Mouse (Mus musculus): ENCODE measurements around the gene Traf3ip3.
A peak's percentile ranks its signal among the peaks of the same experiment; 100 is the strongest.

The Traf3ip3 gene

DNA sequence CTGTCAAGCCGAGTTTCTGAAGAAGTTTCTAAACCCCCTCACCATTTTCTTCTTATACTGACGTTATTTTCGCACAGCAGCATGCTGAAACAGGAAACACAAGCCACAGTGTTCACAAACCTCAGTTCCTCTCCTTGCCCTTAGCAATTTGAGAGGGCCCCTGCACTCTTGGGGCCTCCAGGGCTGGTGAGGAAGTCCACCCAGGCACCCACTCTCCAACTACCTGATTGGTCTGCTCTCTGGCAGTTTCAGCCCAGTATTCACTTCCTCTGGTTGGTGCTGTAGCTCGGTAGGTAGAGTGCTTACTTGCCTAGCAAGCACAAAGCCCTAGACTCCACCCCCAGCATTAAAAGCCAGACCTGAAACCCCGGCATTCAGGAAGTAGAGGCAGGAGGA lies at the start of gene Traf3ip3:
Gene Traf3ip3, minus strand, starts transcription at position 321 of the 396 bp plus-strand sequence.
- peak; percentile 87 for DNase-seq

DNA sequence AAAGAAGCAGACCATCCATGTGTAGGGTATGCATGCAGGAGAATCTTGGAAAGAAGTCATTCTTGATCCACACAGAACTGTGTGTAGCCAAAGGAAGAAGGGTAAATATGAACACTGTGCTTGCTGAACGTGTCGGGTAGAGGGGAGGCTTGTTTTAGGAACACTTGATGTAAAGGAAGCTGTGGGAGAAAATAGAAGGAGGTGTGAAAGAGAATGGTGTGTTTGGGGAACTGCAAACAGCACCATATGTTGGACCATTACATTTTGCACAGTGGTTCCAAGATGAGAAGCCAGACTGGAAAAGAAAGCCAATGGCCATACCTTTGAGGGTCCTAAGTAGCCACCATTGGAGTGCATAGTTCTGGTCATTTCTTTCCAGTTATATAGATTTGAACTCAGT lies 48.5 kb upstream of the Traf3ip3 start:
- DNase-seq, result no peak

DNA sequence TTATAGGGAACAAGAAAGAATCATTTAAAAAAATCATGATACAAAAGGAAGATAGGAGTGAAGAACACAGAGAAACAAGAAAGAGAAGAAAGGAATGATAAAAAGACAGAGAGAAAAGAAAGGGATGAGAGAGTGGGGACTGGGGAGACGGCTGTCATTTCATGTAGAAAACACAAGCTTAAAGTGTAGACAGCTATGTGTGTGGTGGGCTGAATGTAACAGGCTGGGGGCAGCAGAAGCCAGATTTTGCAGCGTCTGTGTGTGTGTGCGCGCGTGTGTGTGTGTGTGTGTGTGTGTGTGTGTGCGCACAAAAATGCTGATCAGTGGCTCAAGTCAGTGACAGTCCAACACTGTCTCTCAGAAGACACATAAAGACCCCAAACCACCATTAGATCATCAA lies 42.7 kb upstream of the Traf3ip3 start:
- no peak for DNase-seq

DNA sequence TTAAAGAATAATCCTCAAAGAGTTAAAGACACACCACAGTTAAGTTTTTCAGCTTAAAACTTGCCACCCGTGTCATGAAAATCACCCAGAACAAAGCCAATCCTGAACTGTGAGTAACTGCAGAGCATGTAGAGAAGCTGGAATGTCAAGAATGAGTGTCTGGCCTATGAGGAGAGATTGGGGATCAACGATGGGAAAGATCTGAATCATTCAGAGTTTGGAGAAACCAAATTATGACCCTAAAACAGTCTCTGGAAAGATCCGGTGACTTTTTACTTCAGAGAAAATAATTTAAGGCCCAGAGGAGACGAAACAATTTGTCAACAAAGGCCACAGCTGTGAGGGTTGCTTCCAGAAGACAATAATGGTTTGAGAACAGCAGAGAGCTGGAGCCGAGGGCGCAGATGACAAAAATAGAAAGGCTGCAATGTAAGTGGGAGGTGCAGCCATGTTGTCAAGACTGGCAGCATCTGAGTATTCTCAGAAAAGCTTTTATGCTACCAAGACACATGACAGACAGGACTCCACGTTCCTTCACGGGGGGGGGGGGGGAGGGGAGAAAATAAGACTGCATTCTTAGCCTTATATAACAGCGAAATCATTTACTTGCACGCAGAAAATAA lies 42.2 kb upstream of the Traf3ip3 start:
- no peak for DNase-seq

DNA sequence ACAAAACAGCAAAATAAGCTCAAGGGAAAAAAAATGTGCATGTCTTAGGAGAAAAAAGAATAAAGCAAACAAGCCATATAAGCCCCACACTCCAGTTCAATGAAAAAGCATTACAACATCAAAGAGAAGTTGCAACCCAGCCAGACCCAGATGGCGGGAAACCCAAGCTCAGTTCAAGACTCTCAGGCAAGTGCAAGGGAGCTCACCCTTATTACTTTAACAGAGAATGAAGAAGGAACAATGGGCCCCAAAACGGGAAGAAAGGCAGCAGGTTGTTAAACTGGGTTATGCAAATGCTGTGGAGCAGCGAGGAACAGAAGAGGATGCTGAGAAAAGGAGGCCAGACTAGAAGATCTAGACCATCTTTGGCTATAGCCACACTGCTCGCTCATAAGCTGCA lies 41.4 kb upstream of the Traf3ip3 start:
- DNase-seq, result no peak

DNA sequence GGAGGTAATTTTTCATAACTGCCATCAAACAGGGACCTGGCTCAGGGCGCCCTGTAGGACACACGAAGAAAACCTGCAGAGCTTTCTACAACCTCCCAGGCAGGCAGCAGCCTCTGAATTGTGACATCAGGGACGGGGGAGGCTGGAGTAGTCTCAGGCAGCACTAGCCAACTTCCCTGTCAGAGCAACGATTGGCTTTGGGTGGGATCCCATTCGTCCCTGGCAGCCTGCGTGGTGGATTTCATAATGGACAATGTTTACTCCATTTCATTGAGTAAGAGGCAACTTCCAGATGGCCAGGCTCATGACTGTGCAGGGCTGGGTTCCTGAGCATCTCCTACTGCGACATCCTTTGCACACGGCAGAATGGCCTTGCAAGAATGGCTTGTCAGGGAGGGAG lies 40.7 kb upstream of the Traf3ip3 start:
- no peak for DNase-seq

DNA sequence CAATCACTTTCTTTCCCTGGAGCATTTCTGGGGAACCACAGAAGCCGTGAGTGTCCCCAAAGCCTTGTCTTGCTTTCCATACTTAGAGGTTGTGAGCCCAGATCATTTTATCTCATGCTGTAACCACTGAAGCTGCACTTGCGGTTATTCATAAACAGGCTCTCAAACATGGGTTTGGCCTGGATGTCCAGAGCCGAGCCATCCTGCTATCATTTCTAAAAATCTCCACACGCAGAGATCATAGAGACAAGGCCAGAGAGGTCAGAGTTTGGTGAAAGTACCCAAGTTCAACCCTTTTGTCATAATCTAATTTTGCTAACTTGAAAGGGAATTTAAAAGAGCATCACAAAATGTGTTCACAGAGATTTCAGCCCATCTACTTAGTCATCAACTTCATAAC lies 39.9 kb upstream of the Traf3ip3 start:
- DNase-seq, result no peak

DNA sequence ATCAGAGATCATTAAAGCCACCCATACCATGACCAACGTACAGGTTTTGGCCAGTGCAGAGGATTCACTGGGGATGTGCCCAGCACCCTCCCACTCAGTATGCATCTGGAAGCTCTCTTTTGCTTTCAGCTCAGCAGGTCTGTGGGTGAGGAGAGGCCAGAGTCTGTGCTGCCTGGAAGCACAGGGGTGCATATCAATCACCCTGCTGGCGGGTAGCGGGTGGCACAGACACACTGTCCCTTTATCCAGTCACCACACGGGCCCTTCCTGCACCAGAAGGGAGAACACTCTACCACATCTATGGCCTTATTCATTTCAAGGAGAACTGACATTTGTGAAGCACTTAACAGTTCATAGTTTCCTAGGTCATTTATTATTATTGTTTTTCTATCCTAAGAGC lies 36.9 kb upstream of the Traf3ip3 start:
- DNase-seq, result no peak

DNA sequence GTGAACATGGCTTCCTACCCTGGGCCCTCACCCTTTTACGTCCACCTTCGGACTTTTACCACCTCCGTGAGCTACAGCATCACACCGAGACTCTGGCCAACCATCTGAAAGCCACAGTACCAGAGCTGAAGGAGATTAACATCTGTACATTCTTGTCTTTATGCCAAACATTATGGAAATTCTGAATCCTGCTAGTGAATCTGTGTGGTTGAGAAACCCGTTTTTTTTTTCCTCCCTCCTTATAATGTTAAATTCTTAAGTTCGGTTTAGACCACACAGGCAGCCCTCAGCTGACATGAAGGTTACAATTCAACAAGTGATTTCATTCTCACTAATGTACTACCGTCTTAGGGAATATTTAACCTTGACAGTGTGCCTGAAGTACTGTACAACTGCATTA lies 33.4 kb upstream of the Traf3ip3 start:
- no peak for DNase-seq

DNA sequence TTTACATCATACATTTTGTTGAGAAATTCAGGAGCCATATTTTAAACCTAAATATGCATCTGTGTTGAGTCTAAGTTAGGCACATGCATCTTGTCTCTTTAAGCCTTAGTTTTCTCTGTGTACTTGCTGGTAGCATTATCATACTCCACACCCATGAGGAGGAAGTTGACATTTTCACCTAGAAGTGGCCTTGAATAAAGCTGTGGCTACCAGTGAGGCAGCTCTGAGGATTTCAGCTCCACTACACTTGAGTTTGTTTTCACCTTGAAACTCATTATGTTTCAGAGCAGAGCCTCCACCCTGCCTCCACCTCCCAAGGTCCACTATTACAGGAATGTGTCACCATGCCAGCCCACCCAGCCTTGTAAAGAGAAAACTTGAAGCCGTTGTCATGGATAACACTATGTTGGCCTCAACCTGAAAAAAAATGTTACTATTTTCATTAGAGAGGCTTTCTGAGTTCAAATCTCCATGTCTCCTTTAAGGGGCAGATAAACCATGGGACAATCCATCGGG lies 32.7 kb upstream of the Traf3ip3 start:
- DNase-seq, result no peak

DNA sequence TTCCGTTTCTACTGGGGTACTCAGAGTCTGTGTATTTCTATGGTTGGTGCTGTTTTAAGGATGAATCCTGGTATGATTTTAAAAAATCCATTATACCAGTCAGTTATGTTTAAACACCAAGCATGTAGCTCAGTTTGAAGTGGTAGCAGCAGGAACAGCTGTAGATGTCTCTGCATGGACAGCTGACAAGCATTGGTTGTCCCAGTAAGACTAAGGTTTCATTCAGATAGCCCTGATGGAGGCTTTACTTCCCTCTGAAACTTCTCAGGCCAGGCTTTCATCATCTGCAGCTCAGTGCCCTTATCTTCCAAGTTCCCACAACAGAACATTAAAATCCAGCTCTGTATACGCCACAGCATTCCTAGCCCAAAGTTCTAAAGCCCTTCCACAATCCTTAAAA lies 31.2 kb upstream of the Traf3ip3 start:
- DNase-seq, result no peak

DNA sequence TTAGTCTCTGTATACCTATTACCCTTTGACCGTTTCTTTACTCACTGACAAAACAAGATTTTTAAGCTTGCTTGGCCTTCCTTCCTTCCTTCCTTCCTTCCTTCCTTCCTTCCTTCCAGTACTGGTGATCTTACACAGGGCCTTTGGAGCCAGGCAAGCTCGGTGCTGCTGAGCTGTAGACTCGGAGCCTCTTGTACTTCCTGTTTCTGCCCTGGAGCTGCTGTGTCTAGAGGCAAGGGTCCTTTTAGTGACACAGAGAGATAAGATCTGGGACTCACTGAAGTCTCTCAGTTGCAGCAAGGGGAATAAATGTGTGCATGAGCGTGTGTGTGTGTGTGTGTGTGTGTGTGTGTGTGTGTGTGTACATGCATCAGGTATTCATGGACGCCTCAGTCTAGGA lies 29.4 kb upstream of the Traf3ip3 start:
- DNase-seq, result peak; percentile 43

DNA sequence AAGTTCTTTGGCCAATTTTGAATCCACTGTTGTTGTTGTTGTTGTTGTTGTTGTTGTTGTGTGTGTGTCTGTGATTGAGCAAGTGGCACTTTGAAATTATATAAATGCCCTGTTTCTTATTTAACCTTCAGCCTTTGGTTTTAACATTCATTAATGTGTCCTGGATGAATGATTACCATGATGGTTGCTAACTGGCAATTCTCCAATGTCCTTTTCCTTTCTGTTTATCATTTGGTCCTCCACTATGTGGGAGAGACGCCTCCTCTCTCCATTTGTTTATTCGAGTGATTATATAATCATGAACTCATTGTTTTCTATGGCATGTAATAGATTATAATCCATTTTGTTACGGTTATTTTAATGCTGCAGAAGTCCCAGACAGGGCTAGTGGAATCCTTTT lies 29.0 kb upstream of the Traf3ip3 start:
- DNase-seq, result no peak

DNA sequence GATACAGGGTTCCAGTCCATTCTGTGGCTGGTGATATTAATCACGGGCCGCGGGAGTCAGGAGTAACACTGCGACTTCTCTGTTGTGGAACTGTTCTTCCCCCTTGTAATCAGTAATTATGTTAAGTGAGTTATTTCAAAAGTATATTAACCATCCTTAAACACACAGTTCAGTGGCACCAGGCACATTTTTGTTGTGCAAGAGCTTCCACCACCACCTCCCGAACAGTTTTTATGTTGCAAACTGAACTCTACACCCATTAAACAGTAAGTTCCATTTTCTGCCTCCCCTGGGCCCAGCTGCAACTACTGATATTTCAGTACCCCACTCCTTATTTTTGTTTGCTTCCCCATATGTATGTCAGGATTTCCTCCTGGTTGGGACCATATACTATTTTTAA lies 28.1 kb upstream of the Traf3ip3 start:
- no peak for DNase-seq

DNA sequence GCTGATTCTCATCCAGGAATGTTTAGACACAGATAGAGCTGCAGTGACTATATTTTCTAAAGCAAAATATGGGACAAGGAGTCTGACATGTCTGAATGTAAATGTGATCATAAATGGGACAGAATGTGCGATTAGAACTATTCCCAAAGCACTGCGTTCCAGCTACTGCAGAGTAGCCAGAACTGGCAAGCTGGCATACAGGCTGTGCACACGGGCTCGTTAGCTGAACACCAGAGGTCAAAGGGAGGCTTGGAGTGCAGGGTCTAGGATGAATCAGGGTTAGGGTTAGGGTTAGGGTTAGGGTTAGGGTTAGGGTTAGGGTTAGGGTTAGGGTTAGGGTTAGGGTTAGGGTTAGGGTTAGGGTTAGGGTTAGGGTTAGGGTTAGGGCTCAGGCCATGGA lies 26.0 kb upstream of the Traf3ip3 start:
- DNase-seq, result no peak

DNA sequence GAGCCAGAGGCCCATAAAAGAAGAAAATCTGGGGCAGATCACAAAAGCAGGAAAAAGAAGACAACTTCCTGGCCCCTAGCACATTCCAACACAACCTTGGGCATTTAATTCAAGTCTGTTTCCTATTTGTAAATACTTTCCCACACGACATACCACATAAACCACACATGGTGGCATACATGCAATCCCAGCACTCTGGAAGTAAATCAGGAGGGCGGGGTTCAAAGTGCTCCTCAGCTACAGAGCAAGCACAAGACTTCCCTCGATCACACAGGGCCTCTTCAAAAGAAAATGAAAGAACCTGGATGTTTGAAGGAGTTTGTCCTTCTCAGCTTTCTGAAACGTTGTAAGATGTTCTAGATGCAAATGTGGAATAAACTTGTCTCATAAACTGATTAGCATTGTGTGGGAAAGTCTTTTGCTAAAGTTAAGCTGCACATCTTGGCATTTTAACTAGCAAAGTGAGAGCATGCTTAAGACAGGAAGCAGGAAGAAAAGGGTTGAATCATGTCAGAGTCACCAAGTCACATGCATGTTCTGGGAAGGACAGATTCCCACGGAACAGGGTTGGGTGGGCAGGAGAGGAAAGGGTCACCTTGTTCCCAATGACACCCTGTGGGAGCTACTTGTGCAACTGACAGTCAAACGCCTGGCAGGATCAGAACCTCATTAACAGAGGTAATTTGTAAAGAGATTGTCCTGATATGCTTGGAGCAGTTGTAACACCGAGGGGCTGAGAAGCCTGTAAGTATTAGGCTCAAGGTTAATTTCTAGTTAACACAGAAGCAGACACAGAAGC lies 25.4 kb upstream of the Traf3ip3 start:
- no peak for DNase-seq

DNA sequence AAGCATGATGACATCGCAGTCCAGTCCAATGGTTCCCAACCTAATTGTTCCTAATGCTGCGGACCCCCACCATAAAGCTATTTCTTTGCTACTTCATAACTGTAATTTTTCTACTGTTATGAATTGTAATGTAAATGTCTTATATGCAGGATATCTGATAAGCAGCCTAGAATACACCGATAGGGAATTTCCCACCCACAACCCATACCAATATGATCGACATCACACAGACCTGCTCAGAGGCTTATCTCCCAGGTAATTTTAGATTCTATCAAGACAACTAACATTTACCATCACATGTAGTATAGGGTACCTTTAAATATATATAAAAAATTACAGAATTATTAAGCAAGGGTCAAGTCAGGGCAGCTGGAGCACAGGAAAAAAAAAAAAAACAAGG lies 24.6 kb upstream of the Traf3ip3 start:
- DNase-seq, result no peak

DNA sequence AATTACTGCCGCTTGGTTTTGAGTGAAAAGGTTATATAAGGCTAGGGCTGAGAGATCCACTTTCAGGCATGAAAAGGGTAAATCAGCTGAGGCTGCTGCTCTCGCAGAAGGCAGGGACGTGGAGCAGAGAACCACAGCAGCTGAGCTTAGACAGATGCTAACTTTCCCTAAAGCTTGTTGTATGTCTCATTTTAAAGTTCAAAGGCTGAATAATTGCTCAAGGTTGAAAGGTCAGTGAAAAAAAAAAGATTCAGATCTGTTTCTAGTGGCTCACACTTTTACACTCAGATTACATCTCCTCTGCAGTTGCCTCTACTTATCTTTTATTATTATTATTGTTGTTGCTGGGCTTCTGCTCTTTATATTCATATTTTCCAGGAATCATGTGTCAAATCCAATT lies 24.0 kb upstream of the Traf3ip3 start:
- DNase-seq, result no peak

DNA sequence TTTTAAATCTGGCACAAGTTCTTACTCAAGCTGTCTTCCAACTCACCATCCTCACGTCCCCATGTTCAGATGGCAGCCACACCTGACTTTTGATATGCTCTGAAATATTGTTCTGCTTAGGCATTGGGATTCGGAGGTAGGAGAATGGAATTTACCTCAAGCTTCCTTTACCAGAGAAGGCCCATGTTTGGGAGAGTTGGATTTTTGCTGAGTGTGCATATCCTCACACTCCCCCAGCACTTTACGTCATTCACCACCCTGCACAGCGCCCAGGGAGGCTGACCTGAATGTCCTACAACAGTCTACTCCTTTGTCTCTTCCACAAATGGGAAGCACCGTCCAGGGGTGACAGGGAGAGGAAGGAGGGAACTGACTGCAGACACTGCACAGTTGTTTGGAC lies 18.9 kb upstream of the Traf3ip3 start:
- no peak for DNase-seq

DNA sequence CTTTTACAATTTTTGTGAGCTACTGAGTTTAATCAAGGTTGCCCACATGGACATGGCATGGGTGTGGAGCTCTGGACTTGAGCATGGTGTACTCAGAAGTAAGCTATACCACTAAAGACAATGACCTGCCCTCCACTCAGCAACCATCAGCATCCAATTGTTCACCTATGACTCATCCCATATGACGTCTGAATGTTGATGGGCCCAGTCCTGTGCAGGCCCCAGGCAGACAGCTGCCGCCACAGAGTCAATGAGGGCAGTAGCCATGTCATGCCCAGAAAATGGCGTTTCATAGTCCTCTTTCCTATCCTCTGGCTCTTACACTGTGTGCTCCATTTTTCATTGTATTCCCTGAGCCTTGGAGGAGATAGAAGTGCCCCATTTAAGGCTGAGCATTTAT lies 14.5 kb upstream of the Traf3ip3 start:
- DNase-seq, result no peak

DNA sequence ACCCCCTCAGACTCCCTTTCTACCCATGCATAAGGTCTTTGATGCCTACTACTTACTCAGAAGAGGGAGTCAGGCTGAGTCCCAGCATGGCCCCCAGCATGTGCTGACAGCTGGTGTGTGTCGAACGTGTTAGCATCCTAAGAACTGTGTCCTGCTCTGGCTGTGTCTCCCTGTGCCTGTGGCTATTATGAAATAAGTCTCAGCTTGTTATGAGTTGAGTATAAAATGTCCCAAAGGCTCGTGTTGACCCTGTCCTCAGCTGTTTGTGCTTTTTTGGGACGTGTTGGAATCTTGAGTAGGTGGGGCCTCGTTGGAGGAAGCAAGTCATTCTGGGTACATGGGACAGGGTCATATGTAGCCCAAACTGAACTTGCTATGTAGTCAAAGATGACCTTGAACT lies 12.6 kb upstream of the Traf3ip3 start:
- no peak for DNase-seq

DNA sequence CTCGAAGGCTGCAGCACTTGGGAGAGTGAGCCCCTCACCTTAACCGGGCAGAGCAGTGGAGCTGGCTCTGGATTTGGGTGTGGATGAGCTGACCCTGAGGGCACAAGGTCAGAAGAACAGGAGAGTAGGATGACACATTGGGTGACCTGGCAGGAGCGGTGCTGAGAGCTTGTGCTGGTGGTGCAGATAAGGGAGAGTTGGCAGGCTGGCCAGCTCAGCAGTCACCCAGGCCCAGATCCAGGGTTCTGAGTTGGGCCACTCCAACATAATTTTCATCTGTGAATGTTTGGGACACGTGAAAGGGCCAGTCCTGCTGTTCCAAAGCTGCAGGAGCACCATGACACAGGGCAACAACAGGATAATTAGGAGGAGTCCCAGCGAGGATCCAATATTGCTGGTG lies 9.9 kb upstream of the Traf3ip3 start:
- no peak for DNase-seq

DNA sequence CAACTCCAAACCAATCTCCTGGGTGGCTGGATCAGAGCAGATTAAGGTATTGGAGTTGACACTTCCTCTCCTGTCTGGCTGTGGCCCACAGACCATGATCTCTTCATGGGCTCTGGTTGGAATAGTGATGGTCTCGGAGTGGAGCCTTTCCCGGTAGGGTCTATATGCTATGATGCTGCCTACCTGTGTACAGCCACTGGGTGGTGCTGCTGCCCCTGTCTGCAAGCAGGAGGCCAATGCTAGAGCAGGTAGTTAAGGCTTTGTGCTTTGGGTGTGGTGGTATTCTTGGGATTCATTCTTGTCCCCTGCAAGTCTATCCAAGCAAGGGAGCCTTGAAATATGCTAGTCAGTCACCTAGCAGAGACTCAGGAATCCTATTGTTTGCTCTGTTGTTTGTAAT lies 6.7 kb upstream of the Traf3ip3 start:
- peak; percentile 82 for DNase-seq

DNA sequence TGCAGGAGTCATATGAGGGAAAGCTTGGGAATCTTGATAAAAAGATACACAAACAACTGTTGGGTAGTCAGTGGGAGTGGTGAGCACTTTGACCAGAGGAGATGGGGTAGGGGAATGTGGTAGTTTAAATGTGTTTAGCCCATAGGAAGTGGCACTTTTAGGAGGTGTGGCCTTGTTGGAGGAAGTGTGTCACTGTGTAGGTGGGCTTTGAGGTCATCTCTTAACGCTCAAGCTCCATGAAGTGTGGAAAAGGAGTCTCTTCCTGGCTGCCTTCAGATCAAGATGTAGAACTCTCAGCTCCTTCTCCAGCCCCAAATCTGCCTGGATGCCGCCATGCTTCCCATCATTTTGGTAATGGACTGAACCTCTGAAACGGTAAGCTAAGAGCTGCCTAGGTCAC lies 6.0 kb upstream of the Traf3ip3 start, which contains the start of gene Lamb3:
Gene Lamb3, plus strand, starts transcription at position 197 of the 400 bp plus-strand sequence.
- DNase-seq, result no peak

DNA sequence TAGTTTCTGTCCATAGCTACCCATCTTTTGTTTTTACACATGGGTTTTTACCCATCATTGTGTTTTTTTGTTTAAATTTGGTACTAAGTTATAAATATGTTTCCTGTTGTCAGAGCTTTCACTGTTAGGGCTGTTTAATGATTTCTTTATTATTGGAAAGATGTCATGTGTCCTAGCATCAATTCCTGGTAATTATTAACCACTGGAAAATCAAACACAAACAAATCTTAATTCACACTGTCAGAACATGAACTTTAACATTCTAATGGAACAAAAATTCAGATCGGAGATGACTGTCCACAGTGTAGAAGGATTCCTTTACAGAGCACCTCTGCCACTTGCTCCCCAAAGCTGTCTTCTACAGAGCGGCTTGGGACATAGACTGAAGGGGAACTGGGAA lies 3.9 kb upstream of the Traf3ip3 start:
- DNase-seq, result no peak

All from thymus, postnatal 14 days (tissue).